Mouse (Mus musculus) CD4-positive naive resting alpha-beta T cell, adult 76 days (primary cell): ENCODE data around the gene Iqgap3. TPM values are rescaled to one million over a fixed set of nuclear protein-coding genes. Genes with fewer than 3 reads are reported as not detected.

ENCODE experiments used
- total RNA-seq: library from RNA; stranded (reverse); gene quantifications from one replicate; pipeline ENCODE4 v1.2.4, GENCODE M21; 2023

Gene Iqgap3
- total RNA-seq: 0.44 TPM

GRCm38 (mm10) chr3:88081345-88082223 lies at the start of gene Iqgap3:
TSS of gene Iqgap3 (plus strand) at chr3:88081971.

GRCm38 (mm10) chr3:88042661-88043421 lies 38.9 kb upstream of the Iqgap3 start, which contains the start of gene Gpatch4:
TSS of gene Gpatch4 (plus strand) at chr3:88043108.

GRCm38 (mm10) chr3:88057902-88058696 lies 23.7 kb upstream of the Iqgap3 start, which contains the start of gene Naxe:
TSS of gene Naxe (minus strand) at chr3:88058495.

DNA sequence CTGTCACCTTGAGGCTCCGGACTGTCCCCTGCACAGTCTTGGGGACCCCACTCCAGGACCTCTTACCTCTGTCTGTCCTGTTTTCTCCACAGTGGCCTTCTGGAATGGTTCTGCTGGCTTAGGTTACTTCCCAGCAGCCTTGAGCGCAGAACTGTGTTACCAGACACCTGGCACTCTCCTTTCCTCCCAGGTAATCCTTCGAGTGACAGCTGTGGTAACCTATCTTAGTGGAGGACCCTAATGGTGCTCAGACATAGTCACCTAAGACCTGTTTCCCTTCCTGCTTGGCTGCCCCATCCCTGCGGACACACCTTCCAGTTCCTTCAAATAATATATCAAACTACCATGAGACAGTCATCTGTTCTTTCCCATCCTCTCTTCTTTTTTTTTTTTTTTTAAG lies 3.6 kb upstream of the Iqgap3 start, which contains the start of gene Ttc24:
TSS of gene Ttc24 (minus strand) at position 101 of the 400 bp plus-strand sequence.

GRCm38 (mm10) chr3:88141787-88142523 lies 60.2 kb downstream of the Iqgap3 start, which contains the start of gene Mef2d:
TSS of gene Mef2d (plus strand) at chr3:88142372.

Other genes starting within 250 kb of the Iqgap3 start
- gene Sh2d2a, start 235.2 kb upstream of the Iqgap3 start, total RNA-seq: 400 TPM
- 64.7 TPM for gene Prcc, start 196.4 kb upstream of the Iqgap3 start, total RNA-seq
- 75.2 TPM for gene Hdgf, start 175.7 kb upstream of the Iqgap3 start, total RNA-seq
- 142 TPM for gene Mrpl24, start 162.5 kb upstream of the Iqgap3 start, total RNA-seq
- gene Isg20l2, start 151.7 kb upstream of the Iqgap3 start, total RNA-seq: 65.7 TPM
- 28.8 TPM for gene Rrnad1, start 151.3 kb upstream of the Iqgap3 start, total RNA-seq
- gene Crabp2, start 133.3 kb upstream of the Iqgap3 start, total RNA-seq: not detected
- gene Nes, start 110.9 kb upstream of the Iqgap3 start, total RNA-seq: 0.59 TPM
- gene Bcan, start 81.7 kb upstream of the Iqgap3 start, total RNA-seq: not detected
- not detected for gene Hapln2, start 54.4 kb upstream of the Iqgap3 start, total RNA-seq
- 19.1 TPM for gene Gpatch4, start 38.9 kb upstream of the Iqgap3 start, total RNA-seq
- gene Naxe, start 23.5 kb upstream of the Iqgap3 start, total RNA-seq: 23.4 TPM
- gene Ttc24, start 3.7 kb upstream of the Iqgap3 start, total RNA-seq: not detected
- 452 TPM for gene Mef2d, start 60.4 kb downstream of the Iqgap3 start, total RNA-seq
- gene Rhbg, start 172.7 kb downstream of the Iqgap3 start, total RNA-seq: not detected
- gene Gm38392, start 205.2 kb downstream of the Iqgap3 start, total RNA-seq: not detected
- 5.1 TPM for gene Tsacc, start 215.0 kb downstream of the Iqgap3 start, total RNA-seq
- gene Cct3, start 215.1 kb downstream of the Iqgap3 start, total RNA-seq: 177 TPM
- 96.6 TPM for gene Glmp, start 243.1 kb downstream of the Iqgap3 start, total RNA-seq